Mouse (Mus musculus) small intestine, adult 2 months (tissue): ENCODE measurements at regions not wholly inside any gene's neighbourhood (a gene's known extent, or its start where the extent isn't known, plus 50 kb on each side); places are given as distances from the start of the nearest gene placed in this dataset.

Source experiments
- CTCF ChIP-seq: fragments of 200-500 bp; IDR thresholded peaks from 2 replicates; pipeline ENCODE4 v1.5.1; 2012; ENCODE audit warnings: low read depth, mild to moderate bottlenecking, control low read depth, inconsistent platforms, low read length, moderate library complexity, mixed read lengths; ENCODE audit not compliant: insufficient replicate concordance, insufficient read length; ENCODE audit errors: extremely low read depth
- POLR2A ChIP-seq: fragments of 200-500 bp; IDR thresholded peaks from 2 replicates; pipeline ENCODE4 v1.6.1; 2012; ENCODE audit warnings: low read depth, mild to moderate bottlenecking, control low read depth, inconsistent platforms, low read length, moderate library complexity

DNA sequence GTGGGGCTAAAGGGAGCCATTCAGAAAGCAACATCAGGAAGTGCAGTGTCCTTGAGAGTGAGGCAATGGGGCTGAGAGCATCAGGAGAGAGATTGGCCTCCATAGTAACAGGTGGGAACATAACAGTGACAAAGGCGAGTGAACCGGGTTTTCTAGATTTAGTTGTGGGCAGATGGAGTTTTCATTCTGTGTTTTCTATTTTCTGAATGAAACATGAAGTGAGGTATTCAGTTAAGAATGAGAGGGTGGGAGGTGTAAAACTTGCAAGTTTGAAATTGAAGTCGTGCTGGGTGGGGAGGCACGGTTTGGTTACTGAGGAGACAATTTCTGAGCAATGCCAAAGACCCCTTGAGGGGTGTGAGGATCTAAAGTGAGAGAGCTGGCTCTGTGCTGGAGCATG lies 893.3 kb downstream of the Diaph3 start:
- no peak for TF ChIP-seq POLR2A
- TF ChIP-seq CTCF, result no peak
